Mouse (Mus musculus) C2C12 (cell line): ENCODE measurements around the gene Ank3. TPM values are rescaled to one million over a fixed set of nuclear protein-coding genes. Genes with fewer than 3 reads are reported as not detected.

ENCODE experiments used
- H3K27me3 ChIP-seq: one replicate; pipeline ENCODE4 v1.6.1; 2011; ENCODE audit not compliant: control insufficient read depth, insufficient read depth, insufficient read length
- H3K36me3 ChIP-seq: one replicate; pipeline ENCODE4 v1.6.1; 2011; ENCODE audit not compliant: control insufficient read depth, insufficient read depth
- H3K4me3 ChIP-seq: one replicate; pipeline ENCODE4 v1.5.1; 2011; ENCODE audit warnings: mild to moderate bottlenecking, control low read depth; ENCODE audit not compliant: poor library complexity, insufficient read depth, severe bottlenecking
- H3K79me2 ChIP-seq: one replicate; pipeline ENCODE4 v1.6.1; 2011; ENCODE audit not compliant: control insufficient read depth, insufficient read depth
- H3K79me3 ChIP-seq: one replicate; pipeline ENCODE4 v1.6.1; 2011; ENCODE audit warnings: low read depth, control low read depth
- H3ac ChIP-seq: one replicate; pipeline ENCODE3; 2011; ENCODE audit warnings: low read depth; ENCODE audit not compliant: control insufficient read depth, insufficient read length
- CEBPB ChIP-seq: IDR thresholded peaks from one replicate; pipeline ENCODE4 v1.6.1; 2011; ENCODE audit warnings: low read depth, mild to moderate bottlenecking, control low read depth, moderate library complexity
- CTCF ChIP-seq: IDR thresholded peaks from one replicate; pipeline ENCODE4 v1.5.1; 2011; ENCODE audit not compliant: control insufficient read depth, insufficient read depth, insufficient read length
- FOSL1 ChIP-seq: IDR thresholded peaks from one replicate; pipeline ENCODE4 v1.8.0; 2011; ENCODE audit warnings: mild to moderate bottlenecking, low read length; ENCODE audit not compliant: poor library complexity, insufficient read depth, severe bottlenecking
- MAX ChIP-seq: IDR thresholded peaks from one replicate; pipeline ENCODE4 v1.6.1; 2011; ENCODE audit warnings: mild to moderate bottlenecking, control low read depth
- MYOD1 ChIP-seq: IDR thresholded peaks from one replicate; pipeline ENCODE4 v1.6.1; 2011; ENCODE audit warnings: low read depth; ENCODE audit not compliant: control insufficient read depth, insufficient read length
- MYOG ChIP-seq: IDR thresholded peaks from one replicate; pipeline ENCODE4 v1.6.1; 2011; ENCODE audit not compliant: control insufficient read depth, insufficient read length; ENCODE audit errors: extremely low read depth
- USF1 ChIP-seq: IDR thresholded peaks from one replicate; pipeline ENCODE4 v1.6.1; 2011; ENCODE audit warnings: low read depth, mild to moderate bottlenecking, control low read depth, moderate library complexity
- polyA plus RNA-seq: library from polyadenylated mRNA; unstranded; fragments of >200 nt; fragmentation: generic; extraction: Trizol; gene quantifications from one replicate; pipeline ENCODE4 v1.2.1, GENCODE M21; 2012; ENCODE audit warnings: missing spikeins

Ank3 gene
- polyA plus RNA-seq, 1 experiment, result 9.8 TPM

GRCm38 (mm10) chr10:69726806-69727205 lies 328.2 kb downstream of the Ank3 start:
- H3K79me3 ChIP-seq, result no peaks in the 10 kb centered on the region
- H3ac ChIP-seq, result no peak overlapping the region
- H3K27me3 ChIP-seq, result no peaks in the 10 kb centered on the region
- no peaks in the 10 kb centered on the region for H3K79me2 ChIP-seq
- TF ChIP-seq CEBPB, result no peak
- no peak for TF ChIP-seq CTCF
- TF ChIP-seq MYOG, result no peak
- TF ChIP-seq FOSL1, result no peak
- no peak for TF ChIP-seq MYOD1
- TF ChIP-seq MAX, result no peak
- TF ChIP-seq USF1, result no peak
- no peak overlapping the region for H3K4me3 ChIP-seq
- H3K36me3 ChIP-seq, result no peaks in the 10 kb centered on the region

GRCm38 (mm10) chr10:69728876-69729275 lies 330.3 kb downstream of the Ank3 start:
- TF ChIP-seq CEBPB, result no peak
- no peak for TF ChIP-seq CTCF
- TF ChIP-seq FOSL1, result no peak
- no peak for TF ChIP-seq MAX
- no peak for TF ChIP-seq MYOG
- TF ChIP-seq MYOD1, result no peak
- no peak for TF ChIP-seq USF1
- Histone ChIP-seq H3K36me3 (no peaks in the 10 kb centered on the region), H3K27me3 (no peaks in the 10 kb centered on the region)

GRCm38 (mm10) chr10:69730351-69730871 lies 331.8 kb downstream of the Ank3 start:
- Histone ChIP-seq H3K79me2 (no peaks in the 10 kb centered on the region), H3ac (no peak overlapping the region), H3K27me3 (no peaks in the 10 kb centered on the region), H3K4me3 (no peak overlapping the region), H3K36me3 (no peaks in the 10 kb centered on the region), H3K79me3 (no peaks in the 10 kb centered on the region)
- no peak for TF ChIP-seq MYOG
- no peak for TF ChIP-seq CTCF
- TF ChIP-seq FOSL1, result no peak
- TF ChIP-seq MYOD1, result no peak
- no peak for TF ChIP-seq USF1
- TF ChIP-seq MAX, result no peak
- TF ChIP-seq CEBPB, result no peak

More at GRCm38 (mm10) chr10:69728876-69729275, 330.3 kb downstream of the Ank3 start:
- H3K79me2 ChIP-seq, result no peaks in the 10 kb centered on the region
- H3K4me3 ChIP-seq, result no peak overlapping the region
- H3K79me3 ChIP-seq, result no peaks in the 10 kb centered on the region
- H3ac ChIP-seq, result no peak overlapping the region

- H3ac ChIP-seq, result no peak overlapping the region
- TF ChIP-seq MYOG (no peak), MAX (no peak), USF1 (no peak), CTCF (no peak), MYOD1 (no peak), FOSL1 (no peak), CEBPB (no peak)
- no peaks in the 10 kb centered on the region for H3K27me3 ChIP-seq
- no peak overlapping the region for H3K4me3 ChIP-seq
- H3K79me2 ChIP-seq, result no peaks in the 10 kb centered on the region
- no peaks in the 10 kb centered on the region for H3K79me3 ChIP-seq
- H3K36me3 ChIP-seq, result no peaks in the 10 kb centered on the region
These were observed 332.8 kb downstream of the Ank3 start for GRCm38 (mm10) chr10:69731341-69731740.

- Histone ChIP-seq H3K79me3 (no peaks in the 10 kb centered on the region), H3K27me3 (no peaks in the 10 kb centered on the region), H3K4me3 (no peak overlapping the region), H3K36me3 (no peaks in the 10 kb centered on the region), H3ac (no peak overlapping the region), H3K79me2 (no peaks in the 10 kb centered on the region)
- TF ChIP-seq FOSL1 (no peak), MYOD1 (no peak), CTCF (no peak), CEBPB (no peak), USF1 (no peak), MYOG (no peak), MAX (no peak)
These were observed 333.3 kb downstream of the Ank3 start for GRCm38 (mm10) chr10:69731863-69732262.
